Mouse (Mus musculus) brown adipose tissue, adult 24 weeks (tissue): ENCODE measurements around the gene Art4. TPM values are rescaled to one million over a fixed set of nuclear protein-coding genes. Genes with fewer than 3 reads are reported as not detected.

ENCODE experiments used
- H3K27ac ChIP-seq: fragments of 200-500 bp; replicated peaks from 2 replicates; pipeline ENCODE4 v1.5.1; 2012; ENCODE audit warnings: low read depth, mild to moderate bottlenecking, low read length
- H3K4me1 ChIP-seq: fragments of 200-500 bp; 2 replicates; pipeline ENCODE4 v1.6.1; 2012; ENCODE audit warnings: low read length, mixed read lengths; ENCODE audit not compliant: control insufficient read depth, insufficient read depth, insufficient read length
- H3K4me3 ChIP-seq: fragments of 200-500 bp; 2 replicates; pipeline ENCODE4 v1.5.1; 2012; ENCODE audit warnings: low read depth, mild to moderate bottlenecking, low read length, moderate library complexity; ENCODE audit not compliant: insufficient read depth
- polyA plus RNA-seq: library from polyadenylated mRNA; stranded (reverse); fragments of >200 nt; gene quantifications from 2 replicates; pipeline ENCODE4 v1.2.4, GENCODE M21; 2012; ENCODE audit not compliant: missing spikeins, insufficient read depth, insufficient read length

The Art4 gene
- polyA plus RNA-seq, 1 experiment, result not detected

GRCm38 (mm10) chr6:136827116-136827515, 30.4 kb downstream of the Art4 start:
- Histone ChIP-seq H3K4me3 (peak overlapping the region; percentile 95), H3K4me1 (no peaks in the 10 kb centered on the region; the same call in 1 of the 2 replicates), H3K27ac (peak overlapping the region; percentile 89)

- no peaks in the 10 kb centered on the region; the same call in 1 of the 2 replicates for H3K4me1 ChIP-seq
- H3K4me3 ChIP-seq, result no peak overlapping the region
- H3K27ac ChIP-seq, result no peak overlapping the region
Measured at GRCm38 (mm10) chr6:136824987-136825386, 32.5 kb downstream of the Art4 start.

GRCm38 (mm10) chr6:136821086-136821485, 36.4 kb downstream of the Art4 start:
- H3K27ac ChIP-seq, result no peak overlapping the region
- H3K4me3 ChIP-seq, result no peak overlapping the region
- H3K4me1 ChIP-seq, result no peaks in the 10 kb centered on the region

- Histone ChIP-seq H3K27ac (no peak overlapping the region), H3K4me1 (no peaks in the 10 kb centered on the region), H3K4me3 (no peak overlapping the region)
Measured at GRCm38 (mm10) chr6:136820381-136820780, 37.2 kb downstream of the Art4 start.

GRCm38 (mm10) chr6:136817549-136817948, 40.0 kb downstream of the Art4 start:
- no peaks in the 10 kb centered on the region for H3K4me1 ChIP-seq
- no peak overlapping the region for H3K4me3 ChIP-seq
- H3K27ac ChIP-seq, result no peak overlapping the region

GRCm38 (mm10) chr6:136816826-136817225, 40.7 kb downstream of the Art4 start:
- Histone ChIP-seq H3K4me1 (no peaks in the 10 kb centered on the region), H3K27ac (no peak overlapping the region), H3K4me3 (no peak overlapping the region)

- no peaks in the 10 kb centered on the region for H3K4me1 ChIP-seq
- no peak overlapping the region for H3K4me3 ChIP-seq
- H3K27ac ChIP-seq, result no peak overlapping the region
Measured at GRCm38 (mm10) chr6:136815381-136815780, 42.2 kb downstream of the Art4 start.

- Histone ChIP-seq H3K27ac (no peak overlapping the region), H3K4me3 (no peak overlapping the region), H3K4me1 (peaks cover 12% of the 10 kb centered on the region; the same call in 1 of the 2 replicates)
Measured at GRCm38 (mm10) chr6:136813117-136813516, 44.4 kb downstream of the Art4 start.

- peaks cover 12% of the 10 kb centered on the region; the same call in 1 of the 2 replicates for H3K4me1 ChIP-seq
Measured at GRCm38 (mm10) chr6:136811196-136811595, 46.3 kb downstream of the Art4 start.

GRCm38 (mm10) chr6:136809673-136810072, 47.9 kb downstream of the Art4 start:
- 0 out of 2 replicates have a peak overlapping the region, but pooled peaks have one; percentile 15 for H3K27ac ChIP-seq
- H3K4me1 ChIP-seq, result peaks cover 12% of the 10 kb centered on the region; the same call in 1 of the 2 replicates
- H3K4me3 ChIP-seq, result peak overlapping the region; percentile 88

More at GRCm38 (mm10) chr6:136811196-136811595, 46.3 kb downstream of the Art4 start:
- H3K4me3 ChIP-seq, result no peak overlapping the region
- H3K27ac ChIP-seq, result no peak overlapping the region

GRCm38 (mm10) chr6:136809077-136809476, 48.5 kb downstream of the Art4 start:
- H3K4me1 ChIP-seq, result peaks cover 12% of the 10 kb centered on the region; the same call in 1 of the 2 replicates
- peak overlapping the region; percentile 53; the same call in 1 of the 2 replicates for H3K27ac ChIP-seq
- peak overlapping the region; percentile 88 for H3K4me3 ChIP-seq

- Histone ChIP-seq H3K27ac (peak overlapping the region; percentile 53; the same call in 1 of the 2 replicates), H3K4me1 (peaks cover 12% of the 10 kb centered on the region; the same call in 1 of the 2 replicates), H3K4me3 (peak overlapping the region; percentile 88)
Measured at GRCm38 (mm10) chr6:136808631-136809046, 48.9 kb downstream of the Art4 start.

GRCm38 (mm10) chr6:136808014-136808417, 49.5 kb downstream of the Art4 start, which contains the start of gene H2afj:
TSS of gene H2afj (plus strand) at chr6:136808244.
- peaks cover 15% of the 10 kb centered on the region; the same call in 1 of the 2 replicates for H3K4me1 ChIP-seq
- H3K27ac ChIP-seq, result peak within 1 kb of the TSS; percentile 71
- H3K4me3 ChIP-seq, result peak within 1 kb of the TSS; percentile 88

GRCm38 (mm10) chr6:136807395-136808013, 50.0 kb downstream of the Art4 start:
- Histone ChIP-seq H3K4me3 (peak overlapping the region; percentile 59), H3K27ac (peak overlapping the region; percentile 71; the same call in 1 of the 2 replicates), H3K4me1 (peaks cover 15% of the 10 kb centered on the region; the same call in 1 of the 2 replicates)

GRCm38 (mm10) chr6:136806819-136807218, 50.7 kb downstream of the Art4 start:
- H3K4me3 ChIP-seq, result no peak overlapping the region
- H3K27ac ChIP-seq, result no peak overlapping the region

GRCm38 (mm10) chr6:136805409-136805775, 52.1 kb downstream of the Art4 start:
- Histone ChIP-seq H3K4me3 (no peak overlapping the region), H3K4me1 (peaks cover 15% of the 10 kb centered on the region; the same call in 1 of the 2 replicates), H3K27ac (no peak overlapping the region)

More at GRCm38 (mm10) chr6:136806819-136807218, 50.7 kb downstream of the Art4 start:
- peaks cover 15% of the 10 kb centered on the region; the same call in 1 of the 2 replicates for H3K4me1 ChIP-seq
